Mouse (Mus musculus): ENCODE results near the gene Gigyf2. TPM values are rescaled to one million over a fixed set of nuclear protein-coding genes. Genes with fewer than 3 reads are reported as not detected.
A peak's percentile ranks its signal among the peaks of the same experiment; 100 is the strongest.

Gigyf2 gene
- polyA plus RNA-seq, 1 experiment from 2014 or later, result 62.1 TPM

DNA sequence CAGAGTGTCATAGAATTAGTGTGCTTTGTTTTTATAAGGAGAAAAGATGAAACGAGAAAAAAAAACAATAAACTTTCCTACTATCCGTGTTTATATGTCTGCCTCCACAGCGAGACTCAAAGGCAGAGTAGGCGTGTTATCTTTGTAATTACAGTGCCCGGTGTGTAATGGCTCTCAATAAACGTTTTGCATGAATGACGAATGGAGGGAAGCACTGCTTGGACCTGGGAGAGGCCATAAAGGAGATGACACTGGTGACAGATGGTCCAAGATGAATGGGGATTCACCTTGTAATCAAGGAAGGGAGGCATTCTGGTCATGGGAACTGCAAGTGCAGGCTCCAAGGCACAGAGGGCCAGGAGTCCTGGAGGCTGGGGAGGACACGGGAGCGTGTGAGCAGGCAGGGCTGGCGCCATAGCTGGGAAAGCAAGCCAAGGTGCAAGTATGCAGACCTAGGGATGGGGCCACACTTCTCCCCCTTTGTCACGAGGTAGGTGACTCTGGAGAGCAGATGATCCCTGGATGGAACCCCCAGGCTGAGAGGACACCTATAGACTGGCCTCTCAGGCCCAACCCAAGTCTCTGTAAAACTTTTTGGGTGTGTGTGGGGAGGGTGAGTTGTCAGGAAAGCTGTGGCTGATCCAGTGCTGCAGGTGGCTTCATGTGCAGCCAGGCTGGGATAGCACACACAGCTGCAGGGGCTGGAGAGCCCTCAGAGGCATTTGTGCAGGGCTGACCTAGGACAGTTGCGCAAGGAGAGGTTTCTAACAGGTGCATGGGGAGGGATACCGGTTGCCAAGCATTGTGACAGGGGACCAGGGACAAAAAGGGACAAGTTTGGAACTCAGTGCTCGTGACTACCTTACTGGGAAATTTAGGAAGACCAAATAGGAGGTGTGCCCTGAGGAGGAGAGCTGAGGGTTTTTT, 26.2 kb upstream of the Gigyf2 start:
- Histone ChIP-seq H3K4me3 (no peak overlapping the region), H3K27ac (replicated peaks) (no peak overlapping the region), H3K36me3 (no peaks in the 10 kb centered on the region), H3K4me1 (replicated peaks) (no peaks in the 10 kb centered on the region), H3K4me2 (no peak overlapping the region), H3K9me3 (no peaks in the 10 kb centered on the region), H3K9ac (no peak overlapping the region), H3K27me3 (no peaks in the 10 kb centered on the region)
- WGBS, result 69% methylated on average over 14 of the region's 14 CpGs
- ATAC-seq (ENCODE audit: low FRiP score, low read depth), result no peak

- no peak overlapping the region for H3K27ac ChIP-seq (replicated peaks)
- no peaks in the 10 kb centered on the region for H3K27me3 ChIP-seq
- WGBS, result 96% methylated on average over 2 of the region's 2 CpGs
- ATAC-seq (ENCODE audit: low FRiP score, low read depth), result no peak
- no peak overlapping the region for H3K4me2 ChIP-seq
- no peak overlapping the region for H3K9ac ChIP-seq
- H3K9me3 ChIP-seq, result no peaks in the 10 kb centered on the region
- no peak overlapping the region for H3K4me3 ChIP-seq
- H3K36me3 ChIP-seq, result no peaks in the 10 kb centered on the region
- no peaks in the 10 kb centered on the region for H3K4me1 ChIP-seq (replicated peaks)
Measured at GRCm38 (mm10) chr1:87301971-87302370, 24.8 kb upstream of the Gigyf2 start.

- Histone ChIP-seq H3K27ac (replicated peaks) (no peak overlapping the region), H3K9ac (no peak overlapping the region), H3K36me3 (no peaks in the 10 kb centered on the region), H3K27me3 (no peaks in the 10 kb centered on the region), H3K4me3 (no peak overlapping the region), H3K4me1 (replicated peaks) (no peaks in the 10 kb centered on the region), H3K4me2 (no peak overlapping the region), H3K9me3 (no peaks in the 10 kb centered on the region)
- WGBS, result 91% methylated on average over 3 of the region's 3 CpGs
- ATAC-seq (ENCODE audit: low FRiP score, low read depth), result no peak
Measured at GRCm38 (mm10) chr1:87308952-87309351, 17.8 kb upstream of the Gigyf2 start.

GRCm38 (mm10) chr1:87309621-87310020, 17.2 kb upstream of the Gigyf2 start:
- Histone ChIP-seq H3K4me2 (no peak overlapping the region), H3K4me1 (replicated peaks) (no peaks in the 10 kb centered on the region), H3K9ac (no peak overlapping the region), H3K36me3 (no peaks in the 10 kb centered on the region), H3K27me3 (no peaks in the 10 kb centered on the region), H3K9me3 (no peaks in the 10 kb centered on the region), H3K27ac (replicated peaks) (no peak overlapping the region), H3K4me3 (no peak overlapping the region)
- WGBS, result 87% methylated on average over 16 of the region's 16 CpGs
- ATAC-seq (ENCODE audit: low FRiP score, low read depth), result no peak

GRCm38 (mm10) chr1:87312681-87313080, 14.1 kb upstream of the Gigyf2 start:
- Histone ChIP-seq H3K9me3 (no peaks in the 10 kb centered on the region), H3K4me2 (no peak overlapping the region), H3K4me1 (replicated peaks) (no peaks in the 10 kb centered on the region), H3K4me3 (no peak overlapping the region), H3K27ac (replicated peaks) (no peak overlapping the region), H3K9ac (no peak overlapping the region), H3K27me3 (no peaks in the 10 kb centered on the region), H3K36me3 (no peaks in the 10 kb centered on the region)
- 82% methylated on average over 2 of the region's 2 CpGs for WGBS
- no peak for ATAC-seq (ENCODE audit: low FRiP score, low read depth)

GRCm38 (mm10) chr1:87313116-87313515, 13.7 kb upstream of the Gigyf2 start:
- Histone ChIP-seq H3K27me3 (no peaks in the 10 kb centered on the region), H3K9me3 (no peaks in the 10 kb centered on the region), H3K4me1 (replicated peaks) (no peaks in the 10 kb centered on the region), H3K4me2 (no peak overlapping the region), H3K4me3 (no peak overlapping the region), H3K36me3 (no peaks in the 10 kb centered on the region), H3K9ac (no peak overlapping the region), H3K27ac (replicated peaks) (no peak overlapping the region)
- no peak for ATAC-seq (ENCODE audit: low FRiP score, low read depth)
- WGBS, result 90% methylated on average over 2 of the region's 2 CpGs

GRCm38 (mm10) chr1:87313843-87314570, 12.8 kb upstream of the Gigyf2 start:
- H3K4me1 ChIP-seq (replicated peaks), result no peaks in the 10 kb centered on the region
- no peak overlapping the region for H3K27ac ChIP-seq (replicated peaks)
- no peak overlapping the region for H3K4me2 ChIP-seq
- no peak overlapping the region for H3K9ac ChIP-seq
- ATAC-seq (ENCODE audit: low FRiP score, low read depth), result no peak
- no peaks in the 10 kb centered on the region for H3K27me3 ChIP-seq
- H3K9me3 ChIP-seq, result no peaks in the 10 kb centered on the region
- H3K36me3 ChIP-seq, result no peaks in the 10 kb centered on the region
- H3K4me3 ChIP-seq, result no peak overlapping the region
- WGBS, result 90% methylated on average over 8 of the region's 8 CpGs

- Histone ChIP-seq H3K36me3 (no peaks in the 10 kb centered on the region), H3K27ac (replicated peaks) (no peak overlapping the region), H3K4me2 (no peak overlapping the region), H3K4me3 (no peak overlapping the region), H3K4me1 (replicated peaks) (no peaks in the 10 kb centered on the region), H3K9ac (no peak overlapping the region), H3K9me3 (peaks cover 3% of the 10 kb centered on the region), H3K27me3 (no peaks in the 10 kb centered on the region)
- no peak for ATAC-seq (ENCODE audit: low FRiP score, low read depth)
- 96% methylated on average over 2 of the region's 2 CpGs for WGBS
Measured at GRCm38 (mm10) chr1:87315431-87315830, 11.4 kb upstream of the Gigyf2 start.

DNA sequence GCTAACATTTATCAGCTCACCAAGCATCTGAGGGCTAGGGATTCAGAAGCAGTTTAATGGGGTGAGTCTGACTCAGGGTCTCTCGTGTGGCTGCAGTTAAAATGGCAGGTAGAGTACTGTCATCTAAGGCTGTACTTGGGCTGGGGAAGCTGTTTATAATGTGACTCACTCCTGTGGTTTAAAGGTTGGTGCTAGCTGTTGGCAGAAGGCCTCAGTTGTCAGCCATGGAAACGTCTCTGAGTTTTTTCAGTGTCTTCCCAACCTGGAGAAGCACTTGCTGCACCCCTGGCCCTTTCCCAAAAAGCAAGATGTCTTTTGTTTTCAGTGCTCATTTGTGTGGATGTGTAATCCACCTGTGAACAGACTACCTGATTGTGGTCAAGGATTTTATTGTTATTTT, 10.9 kb upstream of the Gigyf2 start:
- Histone ChIP-seq H3K4me2 (no peak overlapping the region), H3K27ac (replicated peaks) (no peak overlapping the region), H3K36me3 (no peaks in the 10 kb centered on the region), H3K9me3 (peaks cover 6% of the 10 kb centered on the region), H3K4me3 (no peak overlapping the region), H3K27me3 (no peaks in the 10 kb centered on the region), H3K4me1 (replicated peaks) (no peaks in the 10 kb centered on the region), H3K9ac (no peak overlapping the region)
- no peak for ATAC-seq (ENCODE audit: low FRiP score, low read depth)
- WGBS, result 76% methylated on average over 2 of the region's 2 CpGs

- Histone ChIP-seq H3K36me3 (no peaks in the 10 kb centered on the region), H3K27ac (replicated peaks) (no peak overlapping the region), H3K9me3 (peaks cover 10% of the 10 kb centered on the region), H3K4me2 (no peak overlapping the region), H3K4me1 (replicated peaks) (no peaks in the 10 kb centered on the region), H3K9ac (no peak overlapping the region), H3K27me3 (no peaks in the 10 kb centered on the region), H3K4me3 (no peak overlapping the region)
- 42% methylated on average over 3 of the region's 3 CpGs for WGBS
- 0 out of 2 replicates have a peak, but pooled peaks have one; percentile 15 for ATAC-seq (ENCODE audit: low FRiP score, low read depth)
Measured at GRCm38 (mm10) chr1:87316672-87317071, 10.1 kb upstream of the Gigyf2 start.

DNA sequence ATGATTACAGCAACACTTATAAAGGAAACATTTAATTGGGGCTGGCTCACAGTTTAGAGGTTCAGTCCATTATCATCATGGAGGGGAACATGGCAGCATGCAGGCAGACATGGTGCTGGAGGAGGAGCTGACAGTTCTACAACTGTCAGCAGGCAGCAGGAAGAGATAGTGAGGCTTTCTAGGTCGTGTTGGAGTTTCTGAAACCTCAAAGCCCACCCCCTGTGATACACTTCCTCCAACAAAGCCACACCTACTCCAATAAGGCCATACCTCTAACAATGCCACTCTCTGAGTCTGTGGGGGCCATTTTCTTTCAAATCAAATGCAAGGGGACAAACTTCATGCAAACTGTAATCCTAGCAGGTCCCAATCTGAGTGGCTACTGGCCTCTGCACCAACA, 5.7 kb upstream of the Gigyf2 start:
- WGBS, result 5% methylated on average over 1 of the region's 1 CpGs
- Histone ChIP-seq H3K9ac (no peak overlapping the region), H3K36me3 (no peaks in the 10 kb centered on the region), H3K4me3 (no peak overlapping the region), H3K4me1 (replicated peaks) (no peaks in the 10 kb centered on the region), H3K4me2 (no peak overlapping the region), H3K27ac (replicated peaks) (no peak overlapping the region), H3K9me3 (peaks cover 10% of the 10 kb centered on the region), H3K27me3 (no peaks in the 10 kb centered on the region)
- no peak for ATAC-seq (ENCODE audit: low FRiP score, low read depth)

DNA sequence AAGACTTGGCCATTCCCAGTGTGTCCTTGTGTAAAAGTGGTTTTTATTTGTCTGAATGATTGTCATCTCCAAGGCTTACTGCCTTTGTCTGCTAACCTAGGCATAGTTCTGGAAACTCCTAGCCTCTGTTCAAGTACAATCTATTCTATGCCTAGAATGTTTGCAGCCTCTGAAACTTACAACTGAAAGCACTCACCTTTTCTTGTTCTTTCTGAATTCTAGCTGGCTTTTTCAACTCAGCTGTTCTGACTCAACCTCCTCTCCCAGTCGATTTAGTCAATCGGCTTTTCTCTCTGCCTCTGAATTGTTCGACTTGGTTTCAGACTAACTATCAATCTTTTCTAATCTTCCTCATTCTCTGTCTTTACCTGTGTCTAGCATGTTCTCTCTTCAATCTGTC, 4.0 kb upstream of the Gigyf2 start:
- Histone ChIP-seq H3K4me3 (no peak overlapping the region), H3K4me1 (replicated peaks) (peaks cover 2% of the 10 kb centered on the region; the same call in 1 of the 2 replicates), H3K36me3 (no peaks in the 10 kb centered on the region), H3K9ac (no peak overlapping the region), H3K27ac (replicated peaks) (no peak overlapping the region), H3K9me3 (peaks cover 10% of the 10 kb centered on the region), H3K4me2 (no peak overlapping the region), H3K27me3 (no peaks in the 10 kb centered on the region)
- ATAC-seq (ENCODE audit: low FRiP score, low read depth), result no peak
- 98% methylated on average over 3 of the region's 3 CpGs for WGBS
